Mouse (Mus musculus): Measurements from ENCODE around the gene Sf3a2.

Sf3a2 gene

GRCm38 (mm10) chr10:80775731-80776130, 22.3 kb upstream of the Sf3a2 start:
- DNase-seq (ENCODE audit: low read depth, low spot score): no peak

DNA sequence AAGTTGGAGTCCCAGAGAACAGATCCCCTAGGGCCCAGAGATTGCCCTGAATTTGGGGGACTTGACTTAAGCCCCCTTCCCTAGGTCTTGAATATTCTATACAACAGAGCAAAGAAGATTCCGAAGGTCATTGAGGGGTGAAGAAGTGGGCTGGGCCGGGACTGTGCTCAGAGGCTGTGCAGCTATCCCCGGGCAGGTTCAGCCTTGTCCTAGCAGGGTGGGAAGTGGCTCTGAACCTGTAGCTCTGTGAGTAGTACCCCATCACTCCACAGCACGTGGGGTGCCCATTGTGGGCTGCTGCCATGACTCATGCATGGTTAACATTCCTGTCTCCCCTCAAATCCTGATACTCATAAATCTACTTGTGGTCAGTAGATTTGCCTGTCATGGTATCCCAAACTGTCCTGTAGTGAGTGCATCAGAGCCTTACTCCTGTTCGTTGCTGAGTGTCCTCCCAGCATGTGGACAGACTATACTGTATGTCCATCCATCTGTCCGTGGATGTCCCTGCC, 21.6 kb upstream of the Sf3a2 start:
- DNase-seq (ENCODE audit: low read depth, low spot score): no peak

GRCm38 (mm10) chr10:80777123-80777522, 20.9 kb upstream of the Sf3a2 start:
- DNase-seq (ENCODE audit: low read depth, low spot score): no peak

DNA sequence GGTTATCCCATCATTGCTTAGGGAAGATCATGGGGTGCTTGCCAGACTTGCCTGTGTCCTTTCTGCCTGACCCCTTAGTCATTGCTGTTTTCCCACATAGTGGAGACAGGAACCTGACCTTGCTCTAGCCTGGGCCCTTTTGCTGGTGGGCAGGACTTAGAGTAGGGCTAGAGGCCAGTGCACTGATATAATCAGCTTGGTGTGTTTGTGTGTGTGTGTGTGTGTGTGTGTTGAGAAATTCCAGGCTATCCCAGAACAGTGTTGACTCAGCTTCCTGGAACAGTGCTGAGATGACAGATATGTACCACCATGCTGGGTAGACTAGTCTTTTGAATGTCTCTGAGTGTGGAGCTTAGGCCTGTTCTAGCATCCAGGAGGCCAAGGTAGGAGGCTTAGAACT, 18.4 kb upstream of the Sf3a2 start:
- DNase-seq (ENCODE audit: low read depth, low spot score): no peak

- no peak for DNase-seq (ENCODE audit: low read depth, low spot score)
These were observed 13.7 kb upstream of the Sf3a2 start for GRCm38 (mm10) chr10:80784302-80784701.

GRCm38 (mm10) chr10:80784871-80785270, 13.1 kb upstream of the Sf3a2 start:
- DNase-seq (ENCODE audit: low read depth, low spot score): no peak

GRCm38 (mm10) chr10:80785963-80786362, 12.0 kb upstream of the Sf3a2 start:
- DNase-seq (ENCODE audit: low read depth, low spot score): no peak

GRCm38 (mm10) chr10:80787517-80787916, 10.5 kb upstream of the Sf3a2 start:
- no peak for DNase-seq (ENCODE audit: low read depth, low spot score)

- no peak for DNase-seq (ENCODE audit: low read depth, low spot score)
These were observed 7.1 kb upstream of the Sf3a2 start for GRCm38 (mm10) chr10:80790761-80791404.

DNA sequence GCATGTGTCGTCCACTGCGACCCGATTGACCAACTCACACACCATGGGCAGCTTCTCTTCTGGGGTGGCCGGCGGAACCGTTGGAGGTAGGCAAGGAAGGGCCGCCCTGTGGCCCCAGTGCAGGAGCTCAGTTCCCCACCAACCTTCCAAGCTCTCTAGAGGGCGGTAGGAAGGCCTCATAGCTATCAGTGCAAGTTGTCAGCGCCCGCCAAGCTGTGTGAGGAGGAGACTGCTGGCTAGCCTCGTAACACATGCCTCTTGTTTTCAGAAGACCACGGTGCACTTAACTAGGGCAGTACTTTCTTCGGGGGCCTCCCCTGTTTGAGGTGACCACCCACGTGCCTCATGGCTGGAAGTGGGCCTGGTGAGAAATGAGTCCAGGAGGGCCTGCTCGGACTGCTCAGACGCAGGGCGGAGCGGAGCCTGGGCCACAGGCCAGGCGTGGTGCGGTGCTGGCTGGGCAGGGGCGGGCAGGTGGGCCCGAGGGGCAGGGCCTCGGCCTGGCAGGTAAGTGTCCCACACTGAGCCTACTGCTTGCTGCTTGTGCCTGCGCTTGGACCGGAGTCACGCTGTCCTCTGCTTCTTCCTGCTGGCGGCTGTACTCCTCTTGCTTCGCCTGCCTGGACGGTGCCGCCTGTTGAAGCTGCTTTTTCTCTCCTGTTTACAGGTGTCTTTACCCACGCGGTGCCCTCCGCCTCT, 6.4 kb upstream of the Sf3a2 start:
- peak; percentile 43 for DNase-seq (ENCODE audit: low read depth, low spot score)

DNA sequence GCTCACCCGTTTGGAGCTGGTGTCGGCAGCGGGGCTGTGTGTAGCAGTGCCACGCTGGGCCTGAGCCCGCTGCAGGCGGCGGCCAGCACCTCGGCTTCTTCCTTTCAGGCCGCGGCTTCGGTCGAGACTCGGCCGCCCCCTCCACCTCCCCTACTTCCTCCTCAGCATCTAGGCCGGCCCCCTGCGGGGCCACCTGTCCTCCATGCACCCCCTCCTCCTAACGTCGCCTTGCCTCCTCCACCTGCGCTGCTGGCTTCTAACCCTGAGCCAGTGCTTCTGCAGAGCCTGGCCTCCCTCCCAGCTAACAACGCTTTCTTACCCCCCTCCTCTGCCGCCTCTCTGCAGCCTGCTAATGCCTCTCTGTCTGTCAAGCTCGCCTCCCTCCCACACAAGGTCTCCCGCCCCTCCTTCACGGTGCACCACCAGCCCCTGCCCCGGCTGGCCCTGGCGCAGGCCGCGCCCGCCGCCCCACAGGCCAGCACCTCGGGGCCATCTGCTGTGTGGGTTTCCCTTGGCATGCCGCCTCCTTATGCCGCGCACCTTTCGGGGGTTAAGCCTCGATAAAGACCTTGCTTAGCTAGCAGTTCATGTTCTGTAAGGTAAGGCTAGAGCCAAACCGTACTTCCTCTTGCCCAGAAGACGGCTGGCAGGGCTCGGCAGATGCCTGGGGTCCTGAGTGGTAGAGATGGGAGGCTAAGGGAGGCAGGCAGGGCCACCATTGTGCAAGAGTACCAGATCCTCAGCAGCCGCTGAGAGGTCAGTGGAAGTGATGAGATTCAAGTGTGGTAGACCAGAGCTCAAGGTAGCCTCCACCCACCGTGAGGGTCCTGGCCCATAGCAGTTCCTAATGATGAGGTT, 5.6 kb upstream of the Sf3a2 start:
- no peak for DNase-seq (ENCODE audit: low read depth, low spot score)

DNA sequence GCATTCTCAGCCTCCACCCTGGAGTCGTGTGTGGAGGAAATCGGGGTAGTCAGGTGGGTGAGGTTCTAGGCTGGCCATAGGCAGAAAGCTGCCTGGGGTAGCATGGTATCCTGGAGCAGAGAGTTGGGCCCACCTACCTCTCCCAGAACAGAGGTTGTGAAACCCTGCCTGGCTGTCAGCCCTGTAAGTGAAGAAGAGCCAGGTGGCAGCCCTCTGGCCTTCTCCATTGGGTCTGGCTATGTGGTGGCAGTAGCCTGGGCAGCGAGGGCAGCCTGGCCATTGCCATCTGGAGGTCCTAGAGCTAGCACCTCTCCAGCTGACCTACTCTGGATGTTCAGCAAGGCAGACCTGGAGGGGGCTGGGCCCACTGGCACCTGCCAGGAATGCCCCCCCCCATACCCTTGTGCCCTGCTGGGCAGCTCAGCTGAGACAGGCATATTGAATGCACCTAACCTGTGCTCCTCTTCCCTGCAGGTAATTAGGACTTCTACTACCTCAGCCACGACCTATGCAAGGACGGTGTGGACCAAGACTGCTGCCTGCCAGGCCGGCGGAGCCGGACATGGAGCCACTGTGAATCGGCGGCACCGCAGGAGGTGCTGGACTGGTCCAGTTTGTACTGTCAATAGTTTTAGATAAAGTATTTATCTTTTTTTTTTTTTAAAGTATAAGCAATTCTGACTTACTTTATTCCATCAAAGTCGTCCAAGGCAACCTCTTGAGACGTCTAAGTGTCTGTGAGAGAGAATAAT, 4.8 kb upstream of the Sf3a2 start:
- no peak for DNase-seq (ENCODE audit: low read depth, low spot score)

DNA sequence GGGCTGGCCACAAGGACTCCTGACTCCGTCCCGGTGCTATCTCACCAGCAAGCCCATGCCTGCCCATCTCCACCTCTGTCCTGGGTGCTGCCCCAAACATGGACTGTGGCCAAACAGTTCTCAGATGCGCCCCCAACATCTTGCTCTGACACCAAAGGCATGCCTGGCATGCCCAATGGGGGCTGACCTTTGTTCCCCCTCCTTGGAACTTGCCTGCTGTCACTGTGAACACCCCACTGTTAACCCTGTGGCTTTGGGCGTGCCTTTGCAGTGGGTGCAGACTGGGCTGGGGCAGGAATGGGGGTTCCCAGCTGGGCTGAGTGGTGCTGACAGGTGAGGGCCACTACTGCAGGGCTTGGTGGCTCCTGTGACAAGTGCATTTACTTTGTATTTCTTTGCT, 4.2 kb upstream of the Sf3a2 start:
- DNase-seq (ENCODE audit: low read depth, low spot score): no peak

DNA sequence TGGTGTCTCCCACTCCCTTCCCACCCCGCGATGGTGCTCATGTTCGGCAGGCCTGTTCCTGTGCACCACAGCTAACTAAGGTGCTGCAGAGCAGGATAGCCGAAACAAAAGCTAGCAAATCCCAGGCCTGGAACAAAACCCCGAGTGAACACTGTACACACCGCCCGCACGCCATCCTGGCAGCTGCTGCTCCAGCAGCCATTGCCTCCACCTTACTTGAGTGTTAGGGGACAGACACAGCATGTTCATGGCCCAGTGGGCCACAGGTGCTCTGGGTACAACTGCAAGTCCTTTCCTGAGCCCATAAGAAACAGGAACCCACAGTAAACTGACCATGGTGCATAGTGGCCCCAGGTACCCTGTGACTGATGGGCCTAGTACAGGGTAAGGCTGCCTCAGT, 3.2 kb upstream of the Sf3a2 start:
- DNase-seq (ENCODE audit: low read depth, low spot score): no peak

GRCm38 (mm10) chr10:80796307-80796848, 1.6 kb upstream of the Sf3a2 start:
- DNase-seq (ENCODE audit: low read depth, low spot score): no peak

DNA sequence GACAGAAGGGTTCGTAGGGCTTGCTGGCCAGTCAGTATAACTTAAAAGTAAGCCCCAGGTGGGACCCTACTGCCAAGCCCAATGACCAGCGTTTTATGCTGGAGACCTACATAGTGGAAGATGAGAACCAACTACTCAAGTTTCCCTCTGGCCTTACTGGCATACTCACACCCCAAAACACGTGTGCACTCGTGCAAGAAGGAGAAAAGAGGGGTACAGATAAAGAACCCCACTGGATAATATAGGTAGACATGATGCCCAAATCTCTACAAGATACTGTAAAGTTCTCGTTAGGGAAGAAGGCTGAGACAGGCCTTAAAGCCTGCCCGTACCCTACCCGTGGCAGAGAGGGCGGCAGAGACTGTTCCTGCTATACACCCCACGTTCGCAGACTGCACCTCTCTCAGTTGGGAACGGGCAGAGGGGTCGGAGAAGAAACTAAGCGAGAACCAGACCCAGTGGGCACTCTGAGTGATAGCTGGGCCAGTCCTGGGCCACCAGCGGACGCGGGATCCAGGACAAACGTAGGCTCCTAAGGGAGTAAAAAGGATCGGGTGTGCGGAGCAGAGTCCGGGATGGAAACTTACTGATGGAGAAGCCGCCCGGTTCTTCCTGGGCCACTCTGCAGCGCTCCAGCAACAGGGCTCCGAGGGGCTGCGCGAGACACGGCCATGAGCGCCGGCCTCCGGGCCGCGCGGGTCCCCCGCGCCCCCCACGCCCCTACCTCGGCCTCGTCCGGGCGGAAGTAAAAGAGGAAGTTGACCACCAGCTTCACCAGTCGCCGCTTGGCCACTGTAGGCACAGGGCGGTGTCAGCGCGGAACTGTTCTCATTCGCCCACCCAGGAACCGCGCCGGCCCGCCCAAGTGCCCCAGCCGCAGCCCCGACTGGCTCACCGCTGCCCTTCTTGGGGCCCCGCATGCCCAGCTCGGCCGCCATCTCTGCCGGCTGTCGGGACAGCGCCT, 530 bp upstream of the Sf3a2 start:
- no peak for DNase-seq (ENCODE audit: low read depth, low spot score)

DNA sequence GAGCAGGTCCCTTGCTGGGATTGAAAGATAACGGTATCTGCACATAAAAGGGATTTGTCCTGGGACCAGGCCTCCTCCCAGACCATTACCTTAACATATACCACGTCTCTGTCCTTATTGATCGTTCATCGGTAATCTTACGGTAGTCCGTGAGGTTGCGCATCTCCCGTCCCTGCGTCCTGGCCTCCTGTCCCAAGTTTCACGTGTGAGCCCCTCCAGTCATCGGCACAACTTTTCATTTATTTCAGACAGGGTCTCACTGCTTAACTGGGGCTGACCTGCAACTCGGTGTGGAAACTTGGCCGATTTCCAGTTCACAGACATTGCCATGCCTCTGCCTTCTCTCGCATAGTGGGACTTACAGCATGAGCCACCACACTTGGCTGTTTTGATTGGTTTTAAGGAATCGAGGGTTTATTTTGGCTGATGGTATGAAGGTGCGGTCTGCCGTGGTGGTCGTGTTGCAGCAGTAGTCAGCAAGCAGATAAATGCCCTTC, 1.1 kb downstream of the Sf3a2 start:
- no peak for DNase-seq (ENCODE audit: low read depth, low spot score)

DNA sequence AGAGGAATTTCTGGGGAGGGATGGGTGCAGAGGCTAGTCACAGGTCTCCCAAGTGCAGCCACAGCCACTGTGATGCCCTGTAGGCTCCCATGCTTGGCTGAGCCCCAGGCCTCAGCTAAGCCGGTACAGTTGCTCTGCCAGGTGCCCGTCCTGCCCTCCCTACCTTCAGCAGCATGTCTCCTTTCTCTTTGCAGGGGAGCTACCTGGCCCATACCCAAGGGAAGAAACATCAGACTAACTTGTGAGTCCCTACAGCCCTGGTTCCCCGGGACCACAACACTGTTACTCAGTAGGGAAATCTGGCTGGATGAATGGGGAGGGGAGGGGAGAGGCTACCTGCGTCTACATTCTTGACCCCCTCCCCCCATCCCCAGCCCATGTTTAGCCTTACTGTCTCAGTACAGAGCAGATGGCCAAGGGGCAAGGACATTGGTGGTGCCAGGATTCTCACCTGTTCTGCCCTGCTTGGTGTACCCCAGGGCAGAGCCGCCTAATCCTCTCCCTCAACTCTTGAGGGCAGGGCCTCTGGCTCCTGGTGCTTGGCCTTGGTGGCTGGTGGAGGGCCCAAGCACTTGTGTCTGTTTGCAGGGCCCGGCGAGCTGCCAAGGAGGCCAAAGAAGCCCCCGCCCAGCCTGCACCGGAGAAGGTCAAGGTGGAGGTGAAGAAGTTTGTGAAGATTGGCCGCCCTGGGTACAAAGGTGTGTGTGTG, 4.4 kb downstream of the Sf3a2 start:
- DNase-seq (ENCODE audit: low read depth, low spot score): no peak

DNA sequence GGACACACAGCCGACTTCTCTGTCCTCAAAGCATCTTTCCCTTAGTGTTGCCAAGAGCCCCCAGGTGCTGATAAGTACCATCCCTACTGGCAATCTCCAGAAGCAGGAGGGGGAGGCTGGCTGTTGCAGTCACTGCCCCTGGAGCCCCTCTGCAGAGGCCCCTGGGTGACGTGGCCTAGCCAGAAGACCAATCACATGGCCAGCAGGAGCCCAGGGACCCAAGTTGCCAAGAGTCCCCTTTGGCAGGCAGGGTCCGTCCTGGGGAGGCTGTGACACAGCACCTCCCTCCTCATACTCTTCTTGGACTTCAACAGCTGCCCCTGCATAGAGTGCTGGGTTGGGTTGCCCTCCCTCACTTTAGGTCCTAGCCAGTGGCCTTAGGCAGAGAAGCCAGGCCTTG, 5.0 kb downstream of the Sf3a2 start:
- DNase-seq (ENCODE audit: low read depth, low spot score): no peak

All from ES-CJ7 (cell line).